Mouse (Mus musculus) heart, postnatal 0 days (tissue): ENCODE data around the gene Smad9.

Experiments
- CTCF ChIP-seq: IDR thresholded peaks from 2 replicates; pipeline ENCODE4 v1.5.1; 2016; ENCODE audit warnings: antibody characterized with exemption, control low read depth, low read depth
- EP300 ChIP-seq: IDR thresholded peaks from 2 replicates; pipeline ENCODE4 v1.6.1; 2016; ENCODE audit warnings: antibody characterized with exemption, low read depth

GRCm38 (mm10) chr3:54822526-54822925, 67.1 kb downstream of the Smad9 start:
- no peak for TF ChIP-seq CTCF
- TF ChIP-seq EP300: no peak
